Mouse (Mus musculus): Measurements from ENCODE around the gene Brk1.

The Brk1 gene

GRCm38 (mm10) chr6:113659648-113660491 is 55.3 kb downstream of the Brk1 start:
- DNase-seq (ENCODE audit: low read depth, low spot score): peak; percentile 65

DNA sequence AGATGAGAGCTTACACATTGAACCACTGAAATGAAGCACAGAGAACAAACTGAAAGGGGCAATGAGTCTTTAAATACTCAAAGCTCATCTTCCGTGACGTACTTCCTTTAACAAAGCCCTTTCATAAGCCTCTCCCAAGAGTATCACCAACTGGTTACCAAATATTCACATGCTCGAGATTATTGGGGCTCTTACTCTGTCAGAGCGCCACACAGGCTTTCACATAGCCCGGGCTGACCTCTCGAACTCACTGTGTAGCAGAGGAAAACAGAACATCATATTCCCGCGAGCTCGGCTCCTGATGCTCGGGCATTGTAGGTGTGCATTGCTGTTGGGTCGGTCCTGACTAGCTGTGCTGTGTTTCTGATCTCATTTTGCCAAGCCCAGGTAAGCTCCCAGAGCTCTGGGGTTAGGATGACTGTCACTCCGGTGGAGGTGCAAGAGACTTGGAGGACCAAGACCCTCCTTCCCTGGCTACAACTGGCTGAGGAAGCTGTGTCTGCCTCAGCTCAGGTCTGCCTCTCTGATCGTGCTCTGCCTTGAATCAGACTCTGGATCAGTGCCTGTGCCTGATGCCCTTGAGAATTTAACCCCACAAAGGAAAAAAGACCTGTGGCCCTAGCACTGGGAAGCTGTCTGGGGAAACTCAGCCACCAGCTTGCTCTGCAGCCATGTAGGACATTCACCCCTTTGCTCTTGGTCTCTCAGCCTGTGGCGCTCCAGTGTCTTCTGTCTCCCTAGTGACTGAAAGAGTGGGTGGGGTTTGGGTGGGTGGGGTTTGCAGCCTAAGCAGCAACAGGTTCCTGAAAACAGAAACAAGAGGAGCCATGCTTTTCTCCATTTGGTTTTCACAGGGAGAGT is 56.1 kb downstream of the Brk1 start:
- peak; percentile 84 for DNase-seq (ENCODE audit: low read depth, low spot score)

DNA sequence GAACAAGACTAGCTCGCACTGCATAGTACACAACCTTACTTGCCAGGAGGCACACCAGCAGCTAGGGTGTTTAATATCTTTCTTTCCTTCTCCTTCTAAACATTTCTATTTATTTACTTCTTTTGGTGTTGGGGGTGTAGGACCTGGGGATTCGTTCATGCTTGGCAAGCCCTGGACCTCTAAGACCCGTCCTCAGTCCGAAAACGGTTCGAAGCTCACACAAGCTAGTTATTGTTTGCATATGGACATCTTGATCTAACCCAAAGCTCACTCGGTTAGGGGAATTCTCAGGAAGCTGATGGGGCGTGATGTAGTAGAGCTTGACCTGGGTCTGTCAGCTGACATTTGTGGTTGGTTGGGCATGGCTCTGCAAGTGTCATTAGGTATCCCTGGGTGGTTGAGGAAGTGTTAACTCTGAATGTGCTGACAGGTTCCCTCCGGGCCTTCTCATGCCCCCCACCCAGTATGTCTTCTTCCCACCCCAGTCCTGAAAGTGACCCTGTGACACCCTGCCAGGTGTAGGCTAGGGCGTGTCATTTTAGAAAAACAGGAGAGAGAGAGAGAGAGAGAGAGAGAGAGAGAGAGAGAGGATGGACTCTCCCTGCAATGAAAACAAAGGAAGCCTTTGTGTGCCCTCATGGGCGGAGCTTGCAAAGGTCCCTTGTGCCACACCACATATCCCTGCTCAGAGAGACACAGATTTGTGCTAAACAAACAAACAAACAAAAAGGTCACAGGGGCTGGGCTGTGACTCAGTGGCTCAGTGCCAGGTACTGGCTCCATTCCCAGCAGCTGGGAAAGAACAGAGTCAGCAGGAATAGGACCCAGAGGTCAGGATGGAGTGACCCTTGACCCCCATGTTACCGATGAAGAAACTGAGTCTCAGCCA is 57.0 kb downstream of the Brk1 start:
- peak; percentile 88 for DNase-seq (ENCODE audit: low read depth, low spot score)

GRCm38 (mm10) chr6:113662964-113663700 is 58.6 kb downstream of the Brk1 start:
- peak; percentile 45 for DNase-seq (ENCODE audit: low read depth, low spot score)

DNA sequence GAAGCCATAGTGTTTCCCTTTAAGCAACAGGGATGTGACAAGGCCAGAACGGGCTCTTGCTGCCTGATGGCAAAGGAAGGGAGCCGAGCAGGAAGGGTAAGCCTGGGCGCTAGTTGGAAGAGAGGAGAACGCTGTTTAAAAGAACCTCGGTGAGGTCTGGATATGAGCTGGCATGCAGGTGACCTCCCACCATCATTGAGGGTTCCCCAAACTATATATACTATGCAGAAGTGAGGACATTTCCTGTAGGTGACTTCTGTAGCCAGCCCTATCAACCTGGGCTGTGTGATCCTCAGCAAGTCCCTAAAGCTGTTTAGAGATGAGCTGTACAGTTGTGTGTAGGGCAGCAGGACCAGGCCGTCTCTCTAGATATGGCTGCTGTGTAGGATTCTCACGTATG is 59.7 kb downstream of the Brk1 start:
- DNase-seq (ENCODE audit: low read depth, low spot score): peak; percentile 64

Measured in A20 (cell line).